Mouse (Mus musculus): Measurements from ENCODE around the gene Klhdc7b.

The Klhdc7b gene

DNA sequence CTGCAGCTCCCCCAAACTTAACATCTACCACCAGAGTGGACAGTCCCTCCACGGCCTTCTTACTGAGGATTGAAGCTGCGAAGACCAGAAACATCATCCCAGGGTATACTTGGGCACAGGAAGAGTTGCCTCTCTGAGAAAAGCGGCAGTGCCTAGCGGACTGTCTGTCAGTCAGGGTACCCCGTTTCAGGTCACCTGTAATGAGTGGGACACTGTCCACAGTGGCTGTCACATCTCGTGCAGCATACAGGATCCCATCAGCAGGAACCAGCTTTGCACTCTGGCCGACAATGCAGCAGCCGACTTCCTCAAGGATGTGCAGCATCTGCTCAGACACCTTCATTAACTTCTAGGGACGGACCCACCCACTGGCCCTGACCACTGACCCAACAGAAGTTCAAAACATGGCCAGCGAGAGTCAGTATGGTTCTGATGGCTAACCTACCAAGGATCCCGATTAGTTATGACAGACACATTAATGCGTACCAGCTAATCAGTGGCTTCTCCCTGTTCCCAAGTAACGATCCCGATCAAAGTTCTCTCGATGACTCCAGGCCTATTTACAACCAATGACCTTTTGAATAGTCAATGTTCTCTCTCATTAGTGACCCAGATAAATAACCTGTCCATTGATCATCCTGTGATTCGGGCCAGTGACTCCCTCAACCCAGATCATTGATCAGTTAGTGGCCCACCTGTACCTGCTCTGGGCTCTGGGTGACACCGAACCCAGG lies 9.7 kb upstream of the Klhdc7b start:
- DNase-seq (ENCODE audit: low spot score in 2 of 2) = no peak

DNA sequence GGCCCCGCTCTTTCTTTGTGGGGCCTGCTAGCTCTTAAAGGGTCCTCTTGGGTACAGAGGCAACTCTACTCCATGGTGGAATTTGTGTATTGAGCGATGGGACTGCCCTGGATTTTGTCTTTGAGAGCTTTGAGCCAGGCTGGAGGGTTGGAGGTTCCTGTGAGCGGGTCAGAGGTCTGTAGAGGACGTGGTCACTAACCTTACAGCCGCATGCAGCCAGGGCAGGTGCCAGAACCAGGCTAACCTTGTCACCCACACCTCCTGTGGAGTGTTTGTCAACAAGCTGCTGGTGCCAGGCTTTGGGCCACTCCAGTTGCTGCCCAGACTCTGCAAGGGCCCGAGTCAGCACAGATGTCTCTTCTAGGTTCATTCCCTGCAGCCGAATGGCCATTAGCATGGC lies 8.7 kb upstream of the Klhdc7b start:
- DNase-seq (ENCODE audit: low spot score in 2 of 2) = no peak

DNA sequence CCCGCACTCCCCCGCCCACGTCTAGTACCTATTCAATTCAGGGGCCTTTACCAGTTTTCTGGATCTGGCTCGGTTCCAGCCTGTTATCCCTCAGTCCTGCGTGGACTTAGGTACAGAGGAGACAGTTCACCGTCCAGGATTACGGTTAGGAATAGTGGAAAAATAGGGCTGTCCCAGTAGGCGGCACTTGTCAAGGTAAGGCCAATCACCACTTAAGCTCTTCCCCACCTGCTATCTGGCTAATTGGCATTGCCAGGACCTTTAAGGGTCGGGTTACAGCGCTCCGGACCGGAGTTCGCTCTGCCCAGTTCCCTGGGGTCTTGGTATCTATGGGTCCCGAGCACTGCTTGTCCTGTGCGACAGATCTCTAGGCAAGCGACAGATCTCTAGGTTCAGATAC lies 7.8 kb upstream of the Klhdc7b start, which contains the start of gene Tymp:
Gene Tymp (minus strand): TSS at position 83 of the 400 bp plus-strand sequence.
- DNase-seq (ENCODE audit: low spot score in 2 of 2) = no peak

DNA sequence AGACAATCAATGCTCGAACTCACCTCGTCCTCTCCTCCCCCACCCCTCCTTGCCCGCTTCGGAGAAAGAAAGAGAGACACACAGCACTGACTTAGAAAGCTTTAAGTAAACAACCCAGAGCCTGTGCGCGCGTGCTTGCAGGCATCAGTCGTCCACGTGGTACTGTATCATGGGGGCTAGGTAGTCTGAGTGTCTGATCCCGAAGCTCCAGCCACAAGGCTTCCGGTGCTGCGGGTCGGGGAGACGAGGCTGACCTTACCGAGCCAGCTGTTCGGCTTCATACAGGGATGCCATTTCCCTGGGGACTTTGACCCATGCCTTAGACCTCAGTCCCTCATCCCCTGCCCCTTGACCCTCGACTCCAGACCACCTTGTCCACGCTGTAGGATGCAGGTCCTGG lies 7.4 kb upstream of the Klhdc7b start:
- DNase-seq (ENCODE audit: low spot score in 2 of 2) = no peak

DNA sequence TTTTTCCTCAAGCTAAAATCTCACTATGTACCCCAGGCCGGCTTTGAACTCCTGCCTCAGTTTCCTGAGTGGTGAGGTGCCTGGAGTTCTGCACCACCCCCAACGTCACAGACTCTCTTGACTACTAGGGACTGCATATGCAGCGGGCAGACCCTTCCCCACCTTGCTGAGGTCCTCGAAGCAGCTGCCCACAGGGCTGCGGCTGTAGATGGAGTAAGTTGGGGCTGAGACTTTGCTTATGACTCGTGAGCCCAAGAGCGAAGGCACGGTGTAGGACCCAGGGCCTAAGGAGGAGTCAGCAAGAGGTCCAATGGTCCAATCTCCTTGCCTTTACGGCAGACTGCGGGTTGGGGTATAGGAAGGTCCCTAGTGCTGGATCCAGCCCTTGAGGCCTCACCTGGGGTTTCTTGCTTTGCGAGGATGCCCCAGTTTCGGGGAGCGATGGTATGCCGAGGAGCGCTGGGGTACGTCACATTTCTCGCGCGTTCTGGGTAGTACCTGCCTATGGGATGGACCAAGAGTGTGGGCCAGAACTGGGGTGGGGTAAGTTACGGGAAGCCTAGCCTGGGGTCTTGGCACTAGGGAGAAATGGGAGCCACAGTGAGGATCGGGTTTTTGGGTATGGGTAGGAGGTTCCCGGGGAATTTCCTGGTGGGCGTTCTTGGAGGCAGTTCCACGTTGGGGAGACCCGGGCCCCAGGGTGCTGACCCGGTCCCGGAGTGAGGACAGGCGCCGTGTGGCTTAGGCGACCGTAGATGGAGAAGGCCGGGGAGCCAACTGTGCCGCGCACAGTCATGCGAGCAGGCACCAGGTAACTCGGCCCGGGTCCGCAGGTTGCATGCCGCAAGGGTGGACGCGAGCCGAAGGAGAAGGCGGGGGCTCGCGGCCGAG lies 6.5 kb upstream of the Klhdc7b start:
- DNase-seq (ENCODE audit: low spot score in 2 of 2) = no peak

DNA sequence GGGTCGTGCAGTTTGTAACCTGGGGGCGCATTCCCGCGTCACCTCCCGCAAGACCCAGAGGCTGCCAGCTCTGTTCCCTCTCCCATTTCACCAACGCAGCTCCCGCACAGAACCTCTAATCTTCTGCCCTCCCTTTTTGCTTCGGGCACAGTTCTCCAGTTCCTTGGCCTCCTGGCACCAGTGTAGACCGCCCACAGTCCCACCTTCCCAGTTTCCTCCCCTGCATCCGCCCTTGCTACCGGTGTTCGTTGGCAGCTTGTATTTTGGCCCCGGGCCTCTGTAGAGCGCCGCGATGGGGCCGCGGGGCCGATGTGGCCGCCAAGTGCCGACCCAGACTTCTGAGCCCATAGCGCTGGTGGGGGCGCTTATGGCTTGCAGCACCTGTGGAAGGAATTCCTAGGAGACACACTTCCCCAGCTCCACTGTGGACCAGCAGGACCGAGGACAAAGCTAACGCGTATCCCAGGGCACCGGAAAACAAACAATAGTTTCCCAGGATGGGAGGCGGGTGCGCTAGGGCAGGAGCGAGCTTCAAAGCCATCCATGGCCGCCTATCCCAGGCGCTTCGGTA lies 5.8 kb upstream of the Klhdc7b start, which contains the start of gene Odf3b:
Gene Odf3b (minus strand): TSS at position 452 of the 571 bp plus-strand sequence.
- DNase-seq (ENCODE audit: low spot score in 2 of 2) = no peak

DNA sequence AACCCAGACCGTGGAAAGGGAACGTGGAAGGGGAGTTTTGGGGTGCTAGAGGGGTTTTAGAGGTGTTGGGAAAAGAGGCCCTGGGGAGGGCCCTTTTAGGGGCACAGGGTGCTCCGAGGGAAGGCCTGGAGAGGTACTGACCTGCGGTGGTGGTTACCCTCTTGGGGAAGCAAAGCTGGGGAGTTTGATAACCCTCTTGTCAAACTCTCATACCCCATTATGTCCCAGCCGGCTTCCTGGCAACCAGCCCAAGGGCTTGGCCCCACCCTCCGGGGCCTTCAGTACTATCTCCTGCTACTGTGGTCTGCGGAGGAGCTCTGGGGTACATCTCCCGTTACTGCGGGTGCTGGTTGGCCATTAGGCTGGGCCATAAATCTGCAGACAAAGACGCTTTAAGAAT lies 5.3 kb upstream of the Klhdc7b start:
- no peak for DNase-seq (ENCODE audit: low spot score in 2 of 2)

DNA sequence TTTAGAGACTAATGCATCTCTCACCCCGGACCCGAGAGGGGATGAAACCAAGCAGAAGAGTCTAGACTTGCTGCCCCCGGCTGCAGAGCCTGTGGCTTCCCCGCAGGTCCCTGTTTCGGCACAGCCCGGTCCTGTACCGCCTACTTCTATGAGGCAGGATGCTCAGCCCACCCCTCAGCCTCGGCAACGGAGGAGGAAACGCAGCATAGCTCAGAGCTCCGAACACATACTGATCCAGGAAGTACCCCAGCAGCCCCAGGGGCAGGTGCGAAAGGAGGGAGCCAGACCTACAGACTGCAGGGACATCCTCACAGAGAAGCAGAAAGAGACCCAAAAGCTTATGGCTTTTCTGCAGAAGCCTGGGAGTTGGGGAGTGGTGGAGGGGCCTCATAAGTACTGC lies 2.4 kb downstream of the Klhdc7b start:
- DNase-seq (ENCODE audit: low spot score in 2 of 2) = no peak

DNA sequence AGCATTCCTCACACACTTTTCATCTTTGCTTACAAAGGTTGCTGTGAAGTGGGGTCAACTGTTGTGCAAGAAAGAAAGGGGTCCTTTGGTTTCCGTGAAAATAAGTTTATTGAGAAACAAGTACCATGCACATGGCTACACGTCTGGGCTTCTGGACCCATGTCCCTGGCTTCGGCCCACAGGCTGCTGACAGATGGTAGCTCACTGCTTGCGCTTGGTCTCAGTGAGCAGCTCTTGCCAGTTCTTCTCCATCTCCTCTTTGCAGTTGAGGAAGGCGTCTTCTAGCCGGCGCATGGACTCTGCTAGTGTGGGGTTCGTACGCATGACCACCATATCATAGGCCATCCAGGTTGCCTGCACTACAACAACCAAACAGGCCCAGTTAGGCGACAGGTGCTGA lies 5.4 kb downstream of the Klhdc7b start:
- no peak for DNase-seq (ENCODE audit: low spot score in 2 of 2)

DNA sequence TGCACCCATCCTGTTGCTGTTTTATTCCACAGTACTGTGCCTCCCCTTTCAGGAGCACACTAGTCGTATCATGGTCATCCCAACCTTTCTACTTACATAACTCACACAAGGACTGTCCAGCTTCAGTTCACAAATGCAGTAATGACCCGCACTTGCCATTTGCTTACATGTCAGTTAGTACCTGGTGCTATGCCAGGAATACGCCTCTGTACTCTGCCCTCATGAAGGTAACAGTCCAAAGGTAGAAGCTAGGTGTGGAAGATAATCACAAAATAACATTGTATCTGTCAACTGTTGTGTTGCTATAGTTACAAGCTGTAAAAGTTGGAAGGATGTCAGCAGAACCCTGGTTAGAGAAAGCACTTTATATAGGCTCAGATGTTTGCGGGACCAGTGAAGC lies 12.2 kb downstream of the Klhdc7b start:
- DNase-seq (ENCODE audit: low spot score in 2 of 2) = no peak

DNA sequence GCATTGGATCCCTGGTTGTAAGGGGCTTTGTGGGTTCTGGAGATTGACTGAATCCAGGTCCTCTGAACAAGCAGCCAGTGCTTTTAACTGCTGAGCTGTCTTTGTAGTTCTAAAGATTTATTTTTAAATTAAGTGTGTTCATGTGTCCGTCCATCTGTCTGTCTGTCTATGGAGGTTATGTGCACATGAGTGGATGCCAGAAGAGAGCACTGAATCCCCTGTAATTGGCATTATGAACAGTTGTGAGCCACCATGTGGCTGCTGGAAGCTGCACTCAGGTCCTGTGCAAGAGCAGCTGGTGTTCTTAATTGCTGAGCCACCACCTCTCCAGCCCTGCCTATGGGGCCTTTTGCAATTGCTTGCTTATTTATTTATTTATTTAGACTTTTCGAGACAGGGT lies 13.4 kb downstream of the Klhdc7b start:
- DNase-seq (ENCODE audit: low spot score in 2 of 2) = no peak

DNA sequence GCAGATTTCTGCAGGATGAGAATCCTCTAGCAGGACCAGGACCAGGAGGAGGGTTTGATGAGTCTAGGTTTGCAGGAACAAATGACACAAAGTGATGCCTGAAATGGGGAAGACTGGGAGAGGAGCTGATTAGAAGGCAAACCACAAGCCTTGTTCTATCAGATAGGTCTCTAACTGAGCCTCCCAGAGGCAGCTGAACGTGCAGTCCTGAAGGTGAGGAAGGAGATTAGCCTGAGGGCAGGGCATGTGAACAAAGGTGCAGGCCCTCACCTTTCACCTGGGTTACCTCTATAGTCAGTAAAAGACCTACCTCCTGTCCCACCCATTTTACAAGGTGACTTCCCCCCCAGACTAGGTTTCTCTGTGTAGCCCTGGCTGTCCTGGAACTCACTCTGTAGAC lies 15.0 kb downstream of the Klhdc7b start:
- no peak for DNase-seq (ENCODE audit: low spot score in 2 of 2)

DNA sequence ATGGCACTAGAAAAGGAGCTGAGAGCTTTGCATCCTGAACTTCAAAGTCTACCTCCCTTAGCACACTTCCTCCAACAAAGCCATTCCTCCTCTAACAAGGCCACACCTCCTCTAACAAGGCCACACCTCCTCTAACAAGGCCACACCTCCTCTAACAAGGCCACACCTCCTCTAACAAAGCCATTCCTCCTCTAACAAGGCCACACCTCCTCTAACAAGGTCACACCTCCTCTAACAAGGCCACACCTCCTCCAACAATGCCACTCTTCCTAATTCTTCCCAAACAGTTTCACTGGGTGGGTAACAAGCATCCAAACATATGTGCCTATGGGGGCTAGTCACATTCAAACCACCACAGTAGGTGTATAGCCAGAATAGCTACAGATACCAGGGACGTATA lies 17.8 kb downstream of the Klhdc7b start:
- DNase-seq (ENCODE audit: low spot score in 2 of 2) = no peak

DNA sequence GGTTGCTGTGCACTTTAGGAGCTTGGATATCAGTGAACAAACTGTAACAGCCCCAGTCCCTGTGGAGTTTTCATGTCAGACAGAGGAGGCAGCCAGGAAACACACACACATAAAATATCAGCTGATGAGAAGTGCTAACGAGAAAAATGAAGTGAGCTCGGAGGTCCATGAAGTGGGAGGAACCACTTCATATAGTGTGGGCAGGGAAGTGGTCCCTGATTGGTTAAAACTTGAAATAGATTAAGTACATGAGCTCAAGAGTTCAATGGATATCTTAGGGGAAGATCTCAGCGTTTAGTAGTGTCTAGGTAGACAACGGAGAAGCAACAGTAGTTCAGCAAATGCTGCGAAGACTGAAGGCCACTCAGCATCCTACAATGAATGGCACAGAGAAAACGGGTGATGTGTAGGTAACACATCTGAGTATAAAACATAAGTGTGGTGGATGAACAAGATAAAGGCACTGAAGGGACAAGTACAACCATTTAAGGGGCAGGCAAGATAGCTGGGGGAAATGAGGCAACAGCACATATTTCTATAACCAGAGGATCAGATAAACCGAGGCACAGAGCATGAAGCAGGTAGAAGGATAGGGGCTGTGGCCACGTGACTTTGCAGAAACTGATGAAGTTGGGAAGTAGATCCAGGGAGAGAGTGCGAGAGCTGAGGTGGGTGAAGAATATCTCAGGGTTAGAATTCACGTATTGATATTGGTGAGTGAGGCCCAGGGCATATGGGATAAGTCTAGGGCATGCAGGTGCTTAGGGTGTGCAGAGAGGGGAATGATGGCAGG lies 20.3 kb downstream of the Klhdc7b start:
- DNase-seq (ENCODE audit: low spot score in 2 of 2) = no peak

DNA sequence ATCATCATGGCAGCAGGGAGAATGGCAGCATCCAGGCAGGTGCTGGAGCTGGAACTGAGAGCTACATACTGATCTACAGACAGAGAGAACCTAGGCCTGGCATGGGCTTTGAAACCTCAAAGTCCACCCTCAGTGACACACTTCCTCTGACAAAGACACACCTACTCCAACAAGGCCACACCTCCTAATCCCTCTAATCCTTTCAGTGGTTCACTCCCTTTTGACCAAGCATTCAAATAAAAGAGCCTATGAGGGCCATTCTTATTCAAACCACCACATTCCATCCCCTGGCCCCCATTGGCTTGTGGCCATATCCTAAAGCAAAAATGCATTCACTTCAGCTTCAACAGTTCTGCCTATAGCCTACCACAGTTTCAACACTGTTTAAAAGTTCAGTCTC lies 22.0 kb downstream of the Klhdc7b start:
- no peak for DNase-seq (ENCODE audit: low spot score in 2 of 2)

DNA sequence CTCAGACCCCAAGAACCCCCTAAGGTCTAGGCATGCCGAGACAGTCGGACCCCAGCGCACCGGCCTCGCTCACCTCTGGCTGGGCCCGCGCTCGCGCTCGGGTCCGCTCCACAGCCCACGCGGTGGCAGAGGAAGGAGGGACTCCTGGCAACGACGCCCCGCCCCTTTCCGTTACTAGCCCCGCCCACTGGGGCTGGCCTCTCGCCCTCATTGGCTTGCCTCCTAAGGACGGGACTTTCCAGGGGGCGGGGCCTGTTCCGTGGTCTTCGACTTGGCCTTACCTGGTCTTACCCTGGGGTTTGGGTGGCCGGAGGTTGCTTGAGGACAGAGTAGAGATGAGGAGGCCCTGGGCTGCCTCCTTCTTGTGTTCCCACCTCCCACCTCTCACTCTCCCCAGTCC lies 25.4 kb downstream of the Klhdc7b start, which contains the start of gene Syce3:
Gene Syce3 (minus strand): TSS at position 386 of the 400 bp plus-strand sequence.
- DNase-seq (ENCODE audit: low spot score in 2 of 2) = no peak

DNA sequence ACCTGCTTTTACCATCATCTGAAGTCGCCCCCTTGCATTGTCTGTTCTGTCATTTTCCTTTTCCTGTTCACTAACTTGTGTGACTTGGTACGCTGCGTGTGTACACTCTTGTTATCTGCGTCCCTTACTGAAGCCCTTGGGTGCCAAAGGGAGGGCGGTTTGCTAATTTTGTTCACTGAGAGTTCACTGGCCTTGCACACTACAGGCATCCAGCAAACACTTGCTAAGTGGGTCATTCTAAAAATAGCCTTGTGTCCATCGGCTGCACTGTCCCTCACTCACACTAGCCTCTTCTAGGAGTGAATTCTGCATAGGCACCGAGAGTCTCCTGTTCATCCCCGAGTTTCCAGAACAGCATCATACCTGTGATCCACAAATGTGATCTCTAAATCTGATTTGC lies 30.6 kb downstream of the Klhdc7b start:
- no peak for DNase-seq (ENCODE audit: low spot score in 2 of 2)

DNA sequence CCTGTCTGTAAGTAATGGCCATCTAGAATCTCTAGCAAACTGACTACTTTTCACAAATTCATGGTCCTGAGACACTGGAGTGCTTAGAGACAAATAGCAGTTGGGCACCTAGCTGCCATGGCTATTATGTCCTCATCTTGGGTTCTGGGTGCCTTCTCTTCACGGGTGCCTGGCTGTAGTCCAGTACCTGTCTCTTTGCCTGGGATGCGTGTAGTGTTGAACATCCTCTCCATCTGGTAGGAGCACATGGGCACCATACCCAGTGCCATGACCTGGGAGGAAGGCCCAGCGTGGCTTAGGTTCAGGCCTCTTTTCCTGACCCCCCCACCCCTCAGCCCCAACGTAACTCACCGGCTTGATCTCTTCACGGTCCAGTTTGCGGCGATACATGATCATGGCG lies 37.2 kb downstream of the Klhdc7b start:
- no peak for DNase-seq (ENCODE audit: low spot score in 2 of 2)

DNA sequence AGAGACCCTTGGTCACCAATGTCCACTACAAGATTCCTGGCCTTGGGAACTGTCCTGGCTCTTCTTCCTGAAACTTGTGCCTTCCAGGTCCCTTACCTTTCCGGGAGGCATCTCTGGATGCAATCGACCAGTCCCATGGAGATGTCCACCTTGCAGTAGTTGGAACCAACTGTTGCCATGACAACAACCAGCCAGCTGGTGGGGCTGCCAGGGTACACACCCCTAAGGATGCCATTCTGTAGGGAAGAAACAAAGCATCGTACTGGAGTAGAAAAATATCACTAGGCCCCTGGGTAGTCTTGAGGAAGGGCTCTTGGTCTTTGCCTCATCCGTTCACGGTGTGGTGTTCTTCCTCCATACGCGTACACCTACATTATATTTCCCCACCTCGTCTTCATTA lies 39.9 kb downstream of the Klhdc7b start:
- no peak for DNase-seq (ENCODE audit: low spot score in 2 of 2)

DNA sequence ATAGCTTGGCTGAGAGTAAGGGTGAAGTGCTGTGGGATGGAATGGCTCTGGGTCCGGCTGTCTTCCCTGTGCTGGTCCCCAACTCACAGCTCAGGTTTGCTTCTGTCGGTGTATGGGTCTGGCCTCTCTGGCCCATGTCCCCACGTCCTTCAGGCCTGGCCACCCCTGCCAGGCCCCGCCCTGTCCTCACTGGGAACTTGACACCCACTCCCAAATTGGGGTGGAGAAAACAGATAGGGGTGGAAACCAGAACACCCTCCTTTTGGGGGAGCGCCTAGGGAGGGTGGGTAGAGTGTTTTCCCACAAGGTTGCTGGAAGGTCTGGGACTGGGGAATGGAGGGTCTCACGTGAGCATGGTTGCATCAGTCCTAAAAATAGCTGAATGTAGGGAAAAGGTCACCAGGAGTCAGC lies 41.0 kb downstream of the Klhdc7b start, which contains the start of gene Cpt1b:
Gene Cpt1b (minus strand): TSS at position 153 of the 411 bp plus-strand sequence.
- DNase-seq (ENCODE audit: low spot score in 2 of 2) = no peak

DNA sequence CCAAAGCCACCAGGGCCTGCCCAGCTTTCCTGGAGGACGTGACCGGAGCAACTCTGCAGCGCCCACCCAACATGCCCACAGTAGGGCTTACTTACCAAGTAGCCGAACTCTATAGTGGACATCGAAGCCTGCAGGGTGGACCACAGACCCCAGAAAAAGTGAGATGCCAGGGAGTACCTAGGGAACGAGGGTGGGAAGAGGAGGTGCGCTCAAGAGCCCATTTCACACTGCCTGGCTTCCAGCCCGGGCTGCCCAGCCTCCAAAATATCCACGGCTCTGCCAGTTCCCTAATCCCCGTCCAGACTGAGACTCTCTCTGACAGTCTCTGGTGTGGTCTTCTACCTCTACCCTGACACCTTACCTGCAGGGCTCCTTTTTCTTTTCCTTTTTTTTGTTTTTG lies 42.0 kb downstream of the Klhdc7b start:
- no peak for DNase-seq (ENCODE audit: low spot score in 2 of 2)
